Mouse (Mus musculus) v-Abl transformed pro-B cells (cell line): ENCODE data around the gene Lrrc4c.

Experiments used
- in situ Hi-C, 2 experiments: fragments of 400-800 bp; cut with MboI; formaldehyde crosslinking; loops; one replicate each; pipeline ENCODE4 v1.15.1; 2025; ENCODE audit not compliant: unreplicated experiment in 2 of 2

Lrrc4c gene

DNA sequence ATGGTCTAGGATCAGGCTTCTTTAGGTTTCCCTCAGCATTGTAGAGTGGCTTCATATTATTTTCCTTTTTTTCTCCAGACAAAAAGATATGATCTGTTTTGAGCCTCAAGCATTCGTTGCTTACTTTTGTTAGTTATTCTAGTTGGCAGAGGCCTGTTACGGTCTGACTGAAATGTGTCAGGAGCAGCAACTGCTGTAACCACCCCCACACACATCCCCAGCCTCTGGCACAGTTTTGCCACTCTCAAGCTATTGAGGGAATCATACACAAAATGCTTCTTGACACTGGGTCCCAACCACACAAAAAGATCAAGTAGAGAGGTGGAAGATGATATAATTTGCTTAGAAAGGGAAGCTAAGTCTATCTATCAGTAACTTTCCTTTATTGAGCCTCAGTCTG is 1251.0 kb downstream of the Lrrc4c start:
- in situ Hi-C loops, result no loop called here

DNA sequence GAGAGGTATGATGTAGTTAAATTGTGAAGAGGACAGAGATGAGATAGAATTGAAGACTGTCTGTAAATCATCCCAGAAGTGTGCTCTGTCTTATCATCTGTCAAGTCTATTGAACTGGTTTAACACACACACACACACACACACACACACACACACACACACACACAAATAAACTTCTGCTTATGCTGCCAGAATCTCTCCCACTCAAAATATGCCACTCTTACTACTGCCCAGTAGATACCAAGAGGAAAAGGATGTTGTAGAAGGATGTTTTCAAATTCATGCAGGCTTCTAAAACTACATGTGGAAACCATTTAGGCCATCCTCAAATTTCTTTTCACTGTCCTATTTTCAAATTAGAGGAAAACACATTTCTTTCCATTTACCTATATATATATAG is 1257.0 kb downstream of the Lrrc4c start:
- in situ Hi-C loops, result no loop called here

DNA sequence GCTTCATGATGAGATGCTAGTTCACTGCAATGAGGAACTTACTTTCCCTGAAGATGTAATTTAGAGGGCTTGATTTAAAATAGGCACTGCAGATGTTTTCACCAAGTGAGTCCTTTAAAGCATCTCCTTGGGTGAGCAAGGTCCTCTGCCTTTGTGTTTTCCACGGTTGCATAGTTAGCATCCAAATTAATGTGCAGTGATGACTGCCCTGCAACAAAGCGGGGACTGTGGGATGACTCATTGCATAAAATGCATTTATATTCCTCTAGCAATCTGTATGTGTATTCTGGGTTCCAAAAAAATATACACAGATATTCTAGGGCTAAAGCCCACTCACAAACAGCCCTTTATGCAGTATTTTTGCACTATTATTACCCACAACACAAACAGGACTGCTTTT is 1263.2 kb downstream of the Lrrc4c start:
- in situ Hi-C loops, result no loop called here

DNA sequence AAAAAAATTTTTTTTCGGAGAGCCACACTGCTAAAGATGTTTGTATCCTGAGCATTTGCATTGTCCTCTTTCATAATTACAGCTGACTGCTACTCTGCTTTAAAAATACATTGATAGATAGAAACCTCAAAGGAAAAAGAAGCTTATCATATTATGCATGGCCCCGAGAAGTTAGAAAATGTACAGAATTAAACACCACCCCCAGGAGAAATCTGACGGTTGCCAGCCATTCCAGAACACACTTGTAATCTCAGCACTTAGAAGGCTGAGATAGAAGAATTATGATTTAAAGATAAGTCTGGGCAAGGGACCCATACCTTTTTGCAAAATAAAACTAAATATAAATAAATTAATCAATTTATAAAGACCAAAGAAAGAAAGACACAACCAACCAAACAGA is 1268.4 kb downstream of the Lrrc4c start:
- in situ Hi-C loops, result no loop called here

DNA sequence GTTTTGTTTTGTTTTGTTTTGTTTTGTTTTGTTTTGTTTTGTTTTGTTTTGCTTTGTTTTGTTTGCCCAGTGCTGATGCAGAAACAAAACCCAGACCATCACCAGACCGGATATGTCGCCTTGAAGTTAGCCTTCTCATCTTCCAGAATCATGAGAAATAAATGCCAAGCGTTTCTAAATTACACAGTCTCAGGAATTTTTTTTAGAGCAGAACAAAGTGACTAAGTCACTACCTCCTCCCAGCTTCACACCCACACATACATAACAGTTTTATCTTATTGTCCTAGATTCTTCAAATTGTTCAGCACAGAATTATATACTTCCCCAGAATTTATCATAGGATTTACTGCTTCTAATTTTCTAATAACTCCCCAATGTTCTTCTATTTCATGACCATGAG is 1272.6 kb downstream of the Lrrc4c start:
- in situ Hi-C loops, result no loop called here

DNA sequence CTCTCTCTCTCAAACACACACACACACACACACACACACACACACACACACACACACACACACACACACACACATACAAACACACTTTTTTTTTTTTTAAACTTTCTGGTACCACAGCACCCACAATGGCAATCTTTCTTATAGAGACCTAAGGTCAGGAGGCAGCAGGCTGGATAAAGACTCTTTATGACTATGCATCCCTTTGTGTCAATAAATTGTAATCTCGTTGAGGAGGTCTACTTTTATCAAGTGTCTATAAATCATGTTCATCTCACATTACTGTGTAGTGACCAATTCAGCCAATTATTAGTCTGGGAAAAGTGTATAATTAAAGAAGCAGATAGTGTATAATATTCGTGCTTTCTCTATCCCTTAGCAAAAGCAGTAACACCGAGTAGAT is 1286.2 kb downstream of the Lrrc4c start:
- in situ Hi-C loops, result no loop called here

DNA sequence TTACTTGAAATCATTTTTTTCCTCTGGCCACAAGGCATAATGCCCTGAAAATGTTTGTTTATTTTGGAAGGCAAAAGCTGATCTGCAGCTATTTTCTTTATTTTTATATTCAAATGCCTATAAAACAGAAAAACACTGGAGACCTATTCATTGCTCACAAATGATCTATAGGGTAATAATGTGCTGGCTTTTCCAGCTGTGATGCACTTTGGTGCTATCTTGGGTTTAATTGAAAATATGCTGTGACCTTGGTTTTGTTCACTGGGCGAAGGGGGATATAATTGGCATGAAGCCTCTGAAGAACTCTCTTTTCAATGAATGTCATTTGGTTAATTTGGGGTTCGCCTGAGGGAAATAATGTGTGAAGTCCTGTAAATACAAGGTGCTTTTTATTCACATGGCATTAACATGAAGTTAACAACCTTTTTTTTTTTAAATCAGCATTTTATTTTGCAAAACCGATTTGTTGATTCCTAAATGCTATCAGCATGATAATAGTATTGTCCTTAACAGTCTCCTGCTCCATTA is 1286.8 kb downstream of the Lrrc4c start:
- in situ Hi-C loops, result no loop called here

DNA sequence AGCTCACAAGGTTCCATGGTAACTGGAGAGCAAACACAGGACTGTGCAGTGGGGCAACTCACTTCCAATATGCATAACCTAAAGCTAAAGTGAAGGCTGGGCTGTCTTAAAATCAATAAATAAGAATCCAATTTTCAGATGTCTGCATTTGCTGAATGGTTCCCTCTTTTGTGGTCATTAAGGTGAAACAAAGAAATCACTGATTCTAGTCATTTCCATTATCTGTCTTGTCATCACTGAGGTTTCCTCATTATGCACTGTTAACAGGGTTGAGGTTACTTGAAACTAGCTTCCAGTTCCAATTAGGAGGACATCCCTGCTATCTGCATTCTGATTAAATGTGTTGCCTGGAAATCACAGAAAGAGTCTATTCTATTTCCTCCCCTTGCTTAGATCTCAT is 1291.5 kb downstream of the Lrrc4c start:
- in situ Hi-C loops, result no loop called here

DNA sequence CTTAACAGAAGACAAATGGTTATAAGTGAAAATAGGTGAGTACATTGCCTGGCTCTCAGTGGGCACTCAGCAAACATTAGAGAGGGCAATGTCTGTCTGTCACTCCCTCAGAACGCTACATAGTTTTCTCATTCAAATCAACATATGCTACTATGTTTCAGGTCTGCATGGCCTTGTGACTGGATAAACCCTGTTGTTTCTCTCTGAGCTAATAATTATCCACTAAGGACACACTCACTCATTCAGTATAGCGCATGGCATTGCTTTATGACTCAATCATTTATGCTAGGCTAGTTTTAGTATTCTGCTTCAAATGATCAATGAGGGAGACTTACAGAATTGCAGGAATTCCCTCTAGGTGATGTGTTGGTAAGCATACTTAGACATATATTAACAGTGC is 1292.6 kb downstream of the Lrrc4c start:
- in situ Hi-C loops, result no loop called here

DNA sequence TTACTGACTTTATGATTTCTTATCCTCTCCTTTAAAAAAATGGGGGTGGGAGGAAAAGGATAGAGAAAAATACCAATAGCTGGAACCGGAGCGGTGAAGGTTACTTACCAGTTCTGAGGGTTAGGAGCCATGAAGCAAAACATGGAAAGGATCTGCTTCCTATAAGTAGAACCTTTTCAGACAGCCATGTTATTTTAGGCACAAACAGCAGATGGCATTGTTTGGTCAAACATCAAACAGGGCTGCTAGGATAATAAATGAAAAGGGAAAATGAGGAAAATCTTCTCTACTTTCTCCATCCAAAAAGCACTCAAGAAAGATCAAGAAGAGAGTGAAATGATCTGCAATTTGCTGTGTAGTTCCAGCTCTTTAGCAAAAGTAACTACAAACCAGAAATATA is 1296.8 kb downstream of the Lrrc4c start:
- in situ Hi-C loops, result no loop called here

DNA sequence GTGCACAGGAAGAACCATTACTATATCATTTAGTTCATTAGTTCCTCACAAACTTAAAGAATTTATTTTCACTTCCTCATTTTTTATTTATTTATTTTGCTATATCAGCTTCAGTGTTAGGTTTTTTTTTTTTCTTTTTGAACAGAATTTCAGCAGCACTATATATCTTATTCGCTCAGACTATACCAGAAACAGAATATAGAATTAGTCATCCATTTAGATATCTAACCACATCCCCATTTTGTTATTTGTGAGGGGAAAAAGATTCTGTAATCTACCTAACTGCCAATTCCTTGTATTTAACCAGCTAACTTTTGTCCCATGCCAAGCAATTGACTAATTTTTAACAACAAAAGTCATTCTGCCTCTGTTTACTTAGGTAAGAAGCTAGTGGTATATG is 1300.6 kb downstream of the Lrrc4c start:
- in situ Hi-C loops, result no loop called here

DNA sequence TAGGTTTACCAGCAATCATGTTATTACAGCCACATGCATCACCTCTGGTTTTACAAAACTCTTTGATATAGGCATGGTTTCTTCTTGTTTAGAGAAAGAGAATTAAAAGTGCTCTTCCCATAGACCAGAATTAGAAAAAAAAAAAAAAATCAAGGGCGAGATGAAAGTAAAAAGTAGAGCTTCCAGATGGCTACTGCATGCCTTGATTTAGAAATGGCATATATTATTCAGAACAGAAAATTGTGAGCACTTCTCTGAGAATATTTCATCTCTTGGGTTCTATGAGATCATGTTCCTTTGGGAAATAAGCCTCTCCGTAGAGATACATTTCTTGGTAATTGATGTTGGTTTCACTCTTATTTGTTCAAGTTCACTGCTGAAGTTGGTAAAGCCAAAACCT is 1322.0 kb downstream of the Lrrc4c start:
- in situ Hi-C loops, result no loop called here

DNA sequence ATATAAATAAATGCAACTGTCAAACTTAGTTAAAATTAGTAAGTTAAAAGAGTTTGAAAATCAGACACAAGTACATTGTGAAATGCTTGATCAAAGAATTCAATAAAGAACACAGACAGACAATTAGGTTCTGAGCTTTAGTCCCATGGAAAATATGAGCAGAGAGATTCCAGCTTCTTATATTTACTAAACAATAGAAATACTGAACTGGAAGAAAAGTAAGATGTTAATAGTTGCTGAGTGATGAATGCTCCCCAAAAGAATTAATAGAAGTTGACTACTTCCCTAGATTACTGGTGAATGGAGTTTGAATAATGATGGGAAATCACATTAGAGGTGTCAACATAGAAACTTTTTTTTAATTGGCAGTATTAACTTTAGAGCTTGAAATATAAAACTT is 1323.7 kb downstream of the Lrrc4c start:
- in situ Hi-C loops, result no loop called here

DNA sequence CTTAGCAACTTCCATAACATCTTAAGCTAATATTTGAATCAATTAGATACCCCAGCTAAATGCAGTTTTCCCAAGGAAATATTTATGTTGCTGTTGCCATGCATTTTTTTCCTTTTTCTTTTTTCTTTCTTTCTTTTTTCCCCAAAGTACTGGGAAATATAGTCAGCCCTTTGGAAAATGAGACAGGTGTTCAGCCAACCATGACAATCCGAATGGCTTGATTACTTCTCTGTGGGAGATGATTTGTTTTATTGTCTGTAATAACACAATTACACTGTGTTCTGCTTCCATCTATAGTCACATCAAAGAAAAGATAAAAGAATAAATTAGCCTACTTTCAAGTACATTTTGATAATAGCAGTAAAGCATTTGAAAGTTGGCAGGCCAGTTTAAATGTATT is 1334.7 kb downstream of the Lrrc4c start:
- in situ Hi-C loops, result no loop called here
